Mouse (Mus musculus): Measurements from ENCODE around the gene C1qtnf1.
A peak's percentile ranks its signal among the peaks of the same experiment; 100 is the strongest.

C1qtnf1 gene

GRCm38 (mm10) chr11:118410479-118410878, 17.5 kb upstream of the C1qtnf1 start:
- DNase-seq (ENCODE audit: low spot score): no peak

GRCm38 (mm10) chr11:118411271-118411670, 16.7 kb upstream of the C1qtnf1 start:
- no peak for DNase-seq (ENCODE audit: low spot score)

GRCm38 (mm10) chr11:118412601-118413000, 15.4 kb upstream of the C1qtnf1 start:
- no peak for DNase-seq (ENCODE audit: low spot score)

- no peak for DNase-seq (ENCODE audit: low spot score)
These were observed 14.9 kb upstream of the C1qtnf1 start for GRCm38 (mm10) chr11:118413055-118413454.

GRCm38 (mm10) chr11:118414270-118414669, 13.7 kb upstream of the C1qtnf1 start:
- no peak for DNase-seq (ENCODE audit: low spot score)

GRCm38 (mm10) chr11:118415630-118416029, 12.4 kb upstream of the C1qtnf1 start:
- no peak for DNase-seq (ENCODE audit: low spot score)

- DNase-seq (ENCODE audit: low spot score): no peak
These were observed 12.0 kb upstream of the C1qtnf1 start for GRCm38 (mm10) chr11:118416046-118416445.

- DNase-seq (ENCODE audit: low spot score): no peak
These were observed 10.5 kb upstream of the C1qtnf1 start for GRCm38 (mm10) chr11:118417496-118417895.

GRCm38 (mm10) chr11:118418442-118418833, 9.6 kb upstream of the C1qtnf1 start:
- DNase-seq (ENCODE audit: low spot score): no peak

- DNase-seq (ENCODE audit: low spot score): peak; percentile 96
These were observed 9.0 kb upstream of the C1qtnf1 start, which contains the start of gene Cant1 for GRCm38 (mm10) chr11:118418834-118419504. Cant1 (minus strand) TSS chr11:118419086.

- DNase-seq (ENCODE audit: low spot score): no peak
These were observed 7.7 kb upstream of the C1qtnf1 start for GRCm38 (mm10) chr11:118420261-118420660.

- peak; percentile 91 for DNase-seq (ENCODE audit: low spot score)
These were observed 4.6 kb upstream of the C1qtnf1 start for GRCm38 (mm10) chr11:118423266-118423971.

- no peak for DNase-seq (ENCODE audit: low spot score)
These were observed 3.2 kb upstream of the C1qtnf1 start for GRCm38 (mm10) chr11:118424621-118425335.

- DNase-seq (ENCODE audit: low spot score): no peak
These were observed 1.2 kb upstream of the C1qtnf1 start for GRCm38 (mm10) chr11:118426765-118427164.

GRCm38 (mm10) chr11:118427266-118427779, 680 bp upstream of the C1qtnf1 start:
- DNase-seq (ENCODE audit: low spot score): no peak

GRCm38 (mm10) chr11:118428460-118428868, 461 bp downstream of the C1qtnf1 start:
- no peak for DNase-seq (ENCODE audit: low spot score)

GRCm38 (mm10) chr11:118428944-118429709, 1.1 kb downstream of the C1qtnf1 start:
- DNase-seq (ENCODE audit: low spot score): no peak

GRCm38 (mm10) chr11:118430291-118430885, 2.4 kb downstream of the C1qtnf1 start:
- DNase-seq (ENCODE audit: low spot score): no peak

GRCm38 (mm10) chr11:118431100-118431948, 3.3 kb downstream of the C1qtnf1 start:
- DNase-seq (ENCODE audit: low spot score): no peak

- DNase-seq (ENCODE audit: low spot score): no peak
These were observed 5.4 kb downstream of the C1qtnf1 start for GRCm38 (mm10) chr11:118433398-118433868.

All from testis, postnatal 10 days (tissue).